Mouse (Mus musculus) heart, postnatal 0 days (tissue): ENCODE measurements around the gene Cyld.

Experiments
- CTCF ChIP-seq: IDR thresholded peaks from 2 replicates; pipeline ENCODE4 v1.5.1; 2016; ENCODE audit warnings: antibody characterized with exemption, control low read depth, low read depth
- EP300 ChIP-seq: IDR thresholded peaks from 2 replicates; pipeline ENCODE4 v1.6.1; 2016; ENCODE audit warnings: antibody characterized with exemption, low read depth

- no peak for TF ChIP-seq CTCF
- no peak for TF ChIP-seq EP300
Observed at GRCm38 (mm10) chr8:88780142-88780541, 83.3 kb downstream of the Cyld start.
